Mouse (Mus musculus) CD4-positive, CD25-positive, alpha-beta regulatory T cell, adult 2 months (primary cell): ENCODE results near the gene Prph.
"Not testable (repeated sequence)": the region's sequence is repeated elsewhere in the genome, so short reads cannot be mapped to it uniquely, and the experiment has no call there.

Experiments
- DNase-seq: peaks from one replicate; pipeline ENCODE4 v3.0.0-alpha.2; 2012; ENCODE audit warnings: low read depth, low spot score

Prph gene

DNA sequence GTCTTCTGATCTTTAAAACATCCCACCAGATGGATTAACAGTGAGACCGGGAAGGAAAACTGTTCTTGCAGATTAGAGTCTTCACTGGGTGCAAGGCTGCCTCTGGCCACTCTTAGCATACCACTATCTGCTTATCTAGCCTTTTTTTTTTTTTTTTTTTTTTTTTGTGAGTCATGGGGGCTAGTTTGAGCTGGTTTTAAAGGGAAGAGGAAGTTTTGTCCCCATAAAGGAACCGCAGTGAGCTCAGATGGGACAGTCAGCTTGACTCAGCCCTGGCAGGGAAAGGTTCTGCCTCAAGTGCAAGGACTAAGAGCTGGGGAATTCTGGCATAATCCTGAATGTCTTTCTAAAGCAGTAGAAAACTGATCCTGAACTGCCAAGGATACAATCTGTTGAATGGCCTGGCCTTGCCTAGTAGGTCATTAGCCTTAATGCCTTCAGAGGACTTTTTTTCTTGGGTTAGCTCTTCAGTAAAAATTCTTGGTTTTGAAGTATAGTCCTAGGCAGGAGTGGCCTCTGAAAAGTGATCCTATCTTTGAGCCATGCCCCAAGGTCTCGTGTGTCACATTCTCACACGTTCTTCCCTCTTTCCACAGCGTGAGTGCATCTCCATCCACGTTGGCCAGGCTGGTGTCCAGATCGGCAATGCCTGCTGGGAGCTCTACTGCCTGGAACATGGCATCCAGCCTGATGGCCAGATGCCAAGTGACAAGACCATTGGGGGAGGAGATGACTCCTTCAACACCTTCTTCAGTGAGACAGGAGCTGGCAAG lies 21.3 kb upstream of the Prph start:
- DNase-seq, result no peak

DNA sequence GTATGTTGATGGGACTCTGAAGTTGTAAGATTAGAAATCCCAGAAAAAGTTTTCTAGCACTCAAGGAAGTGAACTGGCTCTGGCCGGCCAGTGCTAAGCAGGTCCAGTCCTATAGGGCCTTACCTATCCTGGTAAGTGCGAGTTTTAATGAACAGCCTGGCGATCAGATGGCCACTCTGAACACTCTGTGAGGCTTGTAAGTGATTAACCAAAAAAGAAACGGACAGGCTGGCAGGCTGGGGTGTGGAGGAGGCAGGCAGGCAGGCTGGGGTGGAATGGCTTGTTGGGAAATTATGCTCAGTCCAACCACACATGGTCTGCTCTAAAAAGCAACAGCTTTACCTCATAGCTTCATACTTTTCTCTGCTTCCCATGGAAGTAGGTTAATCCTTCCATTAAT lies 19.5 kb upstream of the Prph start:
- DNase-seq, result no peak

- DNase-seq, result no peak
These were observed 18.6 kb upstream of the Prph start for GRCm38 (mm10) chr15:99036249-99036905.

- DNase-seq, result no peak
These were observed 16.9 kb upstream of the Prph start for GRCm38 (mm10) chr15:99038025-99038424.

GRCm38 (mm10) chr15:99038797-99039196 lies 16.2 kb upstream of the Prph start:
- DNase-seq, result no peak

GRCm38 (mm10) chr15:99039306-99039705 lies 15.7 kb upstream of the Prph start:
- DNase-seq, result no peak

DNA sequence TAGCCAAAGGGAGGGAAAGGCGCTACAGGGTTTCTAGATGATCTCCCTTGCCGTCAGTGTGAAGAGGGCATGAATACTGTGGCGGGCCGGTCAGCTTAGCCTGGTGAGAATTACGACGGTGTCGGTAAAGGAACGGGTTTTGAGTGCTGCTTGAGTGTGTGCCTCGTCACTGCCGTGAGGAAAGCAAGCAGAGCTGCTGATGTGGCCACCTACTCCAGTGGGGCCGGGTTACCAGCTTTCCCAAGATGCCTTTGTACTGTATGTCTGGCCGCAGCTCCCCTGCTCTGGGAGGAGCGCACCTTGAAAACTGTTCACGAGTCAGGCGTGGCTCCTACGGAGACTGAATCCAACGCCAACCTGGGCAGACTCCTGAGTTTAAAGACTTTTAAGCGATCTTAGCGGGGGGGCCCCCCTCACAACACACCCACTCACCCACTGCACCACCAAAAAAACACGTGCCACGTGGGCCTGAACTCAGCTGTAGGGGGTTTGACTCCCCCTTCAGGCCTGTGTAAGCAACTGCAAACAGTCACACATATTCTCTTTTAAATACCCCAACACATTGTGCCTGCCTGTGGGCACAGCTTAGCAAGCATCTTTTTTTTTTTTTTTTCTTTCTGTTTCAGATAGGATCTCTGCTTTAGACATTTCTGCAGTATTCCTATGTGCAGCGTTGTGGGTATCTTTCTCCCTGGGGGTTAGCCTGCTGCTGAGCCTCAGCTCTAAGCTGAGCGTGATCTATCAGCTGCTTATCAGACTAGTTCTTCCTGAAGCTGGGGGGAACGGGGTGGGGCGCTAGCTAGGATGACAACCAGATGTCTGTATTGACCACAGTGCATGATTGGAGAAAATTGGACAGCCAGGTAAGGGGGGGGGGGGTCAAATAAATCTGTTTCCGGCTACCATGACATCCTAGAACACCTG lies 14.7 kb upstream of the Prph start:
- no peak for DNase-seq

- no peak for DNase-seq
These were observed 13.8 kb upstream of the Prph start for GRCm38 (mm10) chr15:99040920-99041856.

GRCm38 (mm10) chr15:99042334-99042733 lies 12.6 kb upstream of the Prph start:
- no peak for DNase-seq

GRCm38 (mm10) chr15:99044854-99045253 lies 10.1 kb upstream of the Prph start:
- DNase-seq, result no peak

GRCm38 (mm10) chr15:99045734-99046133 lies 9.2 kb upstream of the Prph start:
- not testable (repeated sequence) for DNase-seq

GRCm38 (mm10) chr15:99049473-99050253 lies 5.3 kb upstream of the Prph start:
- DNase-seq, result peak; percentile 81

GRCm38 (mm10) chr15:99053373-99053772 lies 1.6 kb upstream of the Prph start:
- DNase-seq, result no peak

GRCm38 (mm10) chr15:99055511-99055961 lies 562 bp downstream of the Prph start:
- DNase-seq, result peak; percentile 44

DNA sequence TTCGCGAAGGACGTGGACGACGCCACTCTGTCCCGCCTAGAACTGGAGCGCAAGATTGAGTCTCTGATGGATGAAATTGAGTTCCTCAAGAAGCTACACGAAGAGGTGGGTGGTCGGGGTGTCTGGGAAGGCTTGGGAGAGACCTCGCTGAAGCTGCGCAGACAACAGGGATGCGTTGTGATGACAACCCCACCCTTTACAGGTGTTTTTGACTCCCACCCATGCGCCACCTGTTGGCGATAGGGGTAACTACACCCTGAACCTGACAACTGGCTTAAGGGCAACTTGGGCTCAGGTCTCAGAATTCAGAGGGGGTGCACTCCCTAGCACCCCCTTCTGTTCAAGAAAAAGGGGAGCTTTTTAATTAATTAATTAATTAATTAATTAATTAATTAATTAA lies 1.4 kb downstream of the Prph start:
- peak; percentile 79 for DNase-seq

DNA sequence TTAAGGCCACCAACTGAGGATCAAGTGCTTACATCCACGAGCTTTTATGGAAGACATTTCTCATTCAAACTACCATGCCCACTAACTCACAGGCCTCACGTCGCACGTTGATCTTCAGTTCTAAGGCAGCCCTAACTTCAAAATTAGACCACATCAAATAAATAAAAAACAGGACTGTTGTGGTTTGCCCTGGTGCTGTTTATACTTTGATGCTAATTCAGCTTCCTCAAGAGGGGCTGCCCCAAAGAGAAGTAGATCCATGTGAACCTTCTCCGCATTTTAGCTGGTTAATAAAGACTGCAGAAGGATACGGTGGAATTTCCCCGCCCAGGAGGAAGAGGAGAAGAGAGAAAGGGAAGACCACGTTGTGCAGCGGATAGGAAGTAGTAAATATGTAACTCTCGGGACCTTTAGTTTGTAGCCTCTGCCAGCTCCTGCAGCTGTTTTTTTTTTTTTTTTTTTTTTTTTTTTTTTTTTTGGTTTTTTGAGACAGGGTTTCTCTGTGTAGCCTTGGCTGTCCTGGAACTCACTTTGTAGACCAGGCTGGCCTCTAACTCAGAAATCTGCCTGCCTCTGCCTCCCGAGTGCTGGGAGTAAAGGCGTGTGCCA lies 10.7 kb downstream of the Prph start:
- peak; percentile 46 for DNase-seq

DNA sequence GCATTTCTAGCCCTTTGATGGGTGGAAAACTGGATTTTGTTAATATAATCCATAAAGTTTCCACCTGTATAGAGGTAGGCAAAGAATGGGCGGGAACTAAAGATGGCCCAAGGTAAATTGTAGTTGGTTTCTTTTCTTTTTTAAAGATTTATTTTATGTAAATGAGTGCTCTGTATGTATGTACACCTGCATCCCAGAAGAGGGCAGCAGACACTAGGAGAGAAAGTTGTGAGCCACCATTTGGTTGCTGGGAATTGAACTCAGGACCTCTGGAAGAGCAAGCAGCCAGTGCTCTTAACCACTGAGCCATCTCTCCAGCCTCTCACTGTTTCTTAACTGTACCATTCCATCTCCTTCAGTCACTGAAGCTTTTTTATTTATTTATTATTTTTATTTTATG lies 17.0 kb downstream of the Prph start:
- DNase-seq, result peak; percentile 42

GRCm38 (mm10) chr15:99074019-99074599 lies 19.1 kb downstream of the Prph start, which contains the start of gene Troap:
Gene Troap, plus strand, starts transcription at chr15:99074575.
- DNase-seq, result no peak
